Mouse (Mus musculus) olfactory bulb, adult 2 months (tissue): Measurements from ENCODE around the gene Asb14. TPM values are rescaled to one million over a fixed set of nuclear protein-coding genes. Genes with fewer than 3 reads are reported as not detected.
"Not testable (repeated sequence)": the region's sequence is repeated elsewhere in the genome, so short reads cannot be mapped to it uniquely, and the experiment has no call there.

Experiments
- H3K27ac ChIP-seq: fragments of 200-500 bp; 2 replicates; pipeline ENCODE4 v1.5.1; 2012; ENCODE audit warnings: low read depth, low read length; ENCODE audit not compliant: insufficient read depth
- H3K4me1 ChIP-seq: fragments of 200-500 bp; 2 replicates; pipeline ENCODE4 v1.6.1; 2012; ENCODE audit warnings: low read length; ENCODE audit not compliant: control insufficient read depth, insufficient read depth
- H3K4me3 ChIP-seq: fragments of 200-500 bp; 2 replicates; pipeline ENCODE4 v1.5.1; 2012; ENCODE audit warnings: mild to moderate bottlenecking, low read depth, low read length, moderate library complexity; ENCODE audit not compliant: insufficient read depth
- CTCF ChIP-seq: fragments of 200-500 bp; IDR thresholded peaks from 2 replicates; pipeline ENCODE4 v1.5.1; 2012; ENCODE audit warnings: low read depth, mild to moderate bottlenecking, low read length, moderate library complexity; ENCODE audit not compliant: insufficient read depth
- POLR2A ChIP-seq: fragments of 200-500 bp; IDR thresholded peaks from 2 replicates; pipeline ENCODE4 v1.6.1; 2012; ENCODE audit warnings: mild to moderate bottlenecking, low read depth, low read length, moderate library complexity; ENCODE audit not compliant: insufficient read depth
- WGBS: fragments of 180-500 bp; shearing (Covaris S2); methylation state at CpG from one replicate; pipeline ENCODE4 v1.1.7; 2018; 5-methylcytosine and 5-hydroxymethylcytosine counted together
- polyA plus RNA-seq: library from polyadenylated mRNA; stranded (reverse); fragments of >200 nt; gene quantifications from 2 replicates; pipeline ENCODE4 v1.2.4, GENCODE M21; 2012; ENCODE audit warnings: low replicate concordance; ENCODE audit not compliant: missing spikeins, insufficient read depth, insufficient read length

The Asb14 gene
- polyA plus RNA-seq, 1 experiment, result not detected

DNA sequence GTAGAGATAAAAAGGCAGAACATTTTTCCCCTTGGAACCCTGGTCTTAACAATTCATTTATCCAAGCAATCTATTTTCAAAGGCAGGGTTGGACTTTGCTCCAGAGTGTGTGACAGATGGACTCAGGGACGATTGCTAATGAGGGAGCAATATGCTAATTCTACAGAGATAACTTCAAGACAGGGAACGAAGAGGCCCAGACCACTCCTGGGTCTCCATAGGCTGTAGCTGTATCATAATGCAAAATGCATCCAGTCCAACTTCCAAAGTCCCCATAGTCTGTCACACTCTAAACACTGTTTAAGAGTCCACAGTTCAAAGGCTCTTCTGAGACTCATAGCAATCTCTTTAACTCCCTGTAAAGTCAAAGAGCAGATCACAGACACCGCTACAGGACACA is 7.1 kb upstream of the Asb14 start:
- 63% methylated on average over 3 of the region's 3 CpGs for WGBS
- TF ChIP-seq POLR2A (no peak), CTCF (no peak)
- Histone ChIP-seq H3K27ac (no peak overlapping the region), H3K4me3 (no peak overlapping the region), H3K4me1 (no peaks in the 10 kb centered on the region)

DNA sequence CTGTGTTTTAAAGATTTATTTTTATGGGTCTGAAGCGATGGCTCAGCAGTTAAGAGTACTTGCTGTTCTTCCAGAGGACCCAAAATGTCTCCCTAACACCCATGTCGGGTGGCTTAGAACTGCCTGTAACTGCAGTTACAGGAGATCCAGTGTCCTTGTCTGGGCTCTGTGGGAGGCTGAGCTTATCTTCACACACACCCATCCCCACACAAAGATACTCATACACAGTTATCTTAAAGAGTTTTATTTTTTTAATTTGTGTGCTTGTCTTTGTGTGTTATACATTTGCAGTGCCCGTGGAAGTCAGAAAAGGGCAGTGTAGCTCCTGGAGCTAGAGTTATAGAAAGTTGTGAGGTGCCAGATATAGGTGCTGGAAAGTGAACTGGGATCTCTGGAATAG is 3.6 kb upstream of the Asb14 start:
- TF ChIP-seq CTCF (no peak), POLR2A (no peak)
- Histone ChIP-seq H3K4me3 (no peak overlapping the region), H3K4me1 (no peaks in the 10 kb centered on the region), H3K27ac (no peak overlapping the region)
- WGBS, result 95% methylated on average over 3 of the region's 3 CpGs

DNA sequence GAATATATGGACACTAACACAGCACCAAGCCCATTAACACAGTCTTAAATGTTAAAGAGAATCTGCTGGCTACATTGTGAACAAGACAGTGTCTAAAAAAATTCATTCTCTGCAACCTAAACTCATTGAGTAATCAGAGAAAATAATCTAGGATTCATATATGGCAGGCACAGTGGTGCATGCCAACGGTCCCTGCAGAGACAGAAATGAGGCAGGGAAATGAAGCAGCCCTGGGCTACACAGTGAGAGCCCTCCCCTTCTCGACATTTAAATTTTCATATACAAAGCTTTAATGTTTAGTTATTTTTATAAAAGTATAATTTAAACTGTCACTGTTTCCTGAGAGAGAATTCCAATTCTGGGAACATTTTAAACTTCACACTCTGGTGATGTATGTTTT is 5.1 kb downstream of the Asb14 start:
- Histone ChIP-seq H3K4me1 (no peaks in the 10 kb centered on the region; the same call in 1 of the 2 replicates), H3K27ac (no peak overlapping the region), H3K4me3 (no peak overlapping the region)
- 60% methylated on average over 2 of the region's 2 CpGs for WGBS
- TF ChIP-seq CTCF, result no peak
- TF ChIP-seq POLR2A, result no peak

DNA sequence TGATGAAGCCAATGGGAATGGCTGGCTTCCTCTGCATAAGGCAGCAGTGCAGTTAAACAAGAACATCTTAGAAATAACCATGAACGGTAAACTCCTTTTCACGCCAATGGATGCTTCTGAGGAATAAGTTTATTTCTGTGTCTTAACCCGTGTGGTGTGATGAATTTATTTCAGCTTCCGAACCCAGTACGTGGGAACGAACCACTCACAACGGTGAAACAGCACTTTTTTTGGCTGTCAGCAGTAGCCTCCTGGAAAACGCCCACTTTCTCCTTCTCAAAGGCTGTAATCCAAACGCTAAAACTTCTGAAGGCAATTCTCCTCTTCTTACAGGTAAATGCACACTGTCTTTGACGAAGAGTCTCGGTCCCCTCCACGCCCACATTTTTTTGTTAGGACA is 6.5 kb downstream of the Asb14 start:
- TF ChIP-seq POLR2A (no peak), CTCF (no peak)
- WGBS, result 76% methylated on average over 12 of the region's 12 CpGs
- Histone ChIP-seq H3K4me3 (no peak overlapping the region), H3K27ac (no peak overlapping the region), H3K4me1 (no peaks in the 10 kb centered on the region; the same call in 1 of the 2 replicates)

DNA sequence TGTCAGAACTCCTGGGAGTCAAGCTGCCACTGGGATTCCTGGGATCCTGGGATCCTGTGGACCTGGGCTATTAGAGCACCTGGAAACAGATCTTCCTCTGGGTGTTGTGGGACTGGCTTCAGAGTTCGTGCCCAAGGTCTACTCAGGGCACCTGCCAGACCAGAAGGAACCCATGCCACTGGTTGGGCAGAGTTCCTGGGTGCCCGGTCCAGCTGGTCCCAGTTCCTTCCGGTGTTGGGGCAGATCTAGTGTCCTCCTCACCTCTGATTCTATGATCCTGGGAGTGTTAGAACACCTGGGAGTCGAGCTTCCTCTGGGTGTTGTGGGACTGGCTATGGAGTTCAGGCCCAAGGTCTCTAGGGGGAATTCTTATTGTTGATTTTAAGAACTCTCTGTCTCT is 13.0 kb downstream of the Asb14 start:
- Histone ChIP-seq H3K4me3 (no peak overlapping the region), H3K27ac (no peak overlapping the region), H3K4me1 (no peaks in the 10 kb centered on the region)
- 86% methylated on average over 4 of the region's 4 CpGs for WGBS
- TF ChIP-seq CTCF, result no peak
- TF ChIP-seq POLR2A, result no peak

DNA sequence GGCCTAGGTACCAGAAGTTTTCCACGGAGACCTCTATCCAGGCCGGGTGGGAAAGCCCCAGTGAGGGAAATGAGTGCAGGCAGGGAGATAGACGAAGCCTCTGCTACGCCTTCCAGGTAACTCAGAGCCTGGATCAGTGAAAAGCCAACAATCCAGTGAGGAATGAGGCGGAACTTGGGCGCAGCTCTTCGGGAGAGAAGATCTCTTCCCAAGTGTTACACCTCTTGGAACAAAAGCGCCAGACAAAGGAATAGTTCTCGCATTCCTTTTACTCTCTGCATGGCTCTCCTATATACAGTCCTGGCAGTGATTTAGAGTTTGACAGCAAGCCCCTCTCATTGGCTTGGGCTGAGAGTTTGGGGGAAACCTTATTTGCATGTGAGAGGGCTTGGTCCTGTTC is 16.1 kb downstream of the Asb14 start:
- 56% methylated on average over 9 of the region's 9 CpGs for WGBS
- not testable (repeated sequence) for H3K27ac ChIP-seq, H3K4me1 ChIP-seq, H3K4me3 ChIP-seq

DNA sequence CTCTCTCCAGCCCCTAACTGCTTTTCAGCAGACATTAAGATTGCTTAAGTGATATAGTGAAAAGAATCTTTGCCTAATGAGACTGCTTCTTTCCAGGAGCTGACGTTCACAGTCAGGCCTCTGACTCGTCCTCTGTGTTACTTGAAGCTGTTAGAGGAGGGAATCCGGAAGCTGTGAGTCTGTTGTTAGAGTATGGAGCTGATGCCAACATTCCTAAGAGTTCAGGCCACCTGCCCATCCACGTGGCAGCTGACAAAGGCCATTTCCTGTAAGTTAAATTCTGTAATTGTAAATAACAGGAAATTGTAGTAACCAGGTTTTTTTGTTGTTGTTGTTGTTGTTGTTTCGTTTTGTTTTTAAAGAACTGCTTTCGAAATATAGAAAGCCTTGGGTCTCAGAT is 16.8 kb downstream of the Asb14 start:
- WGBS, result 54% methylated on average over 6 of the region's 6 CpGs
- Histone ChIP-seq H3K4me1 (no peaks in the 10 kb centered on the region), H3K4me3 (no peak overlapping the region), H3K27ac (no peak overlapping the region)
- TF ChIP-seq POLR2A, result no peak
- no peak for TF ChIP-seq CTCF

DNA sequence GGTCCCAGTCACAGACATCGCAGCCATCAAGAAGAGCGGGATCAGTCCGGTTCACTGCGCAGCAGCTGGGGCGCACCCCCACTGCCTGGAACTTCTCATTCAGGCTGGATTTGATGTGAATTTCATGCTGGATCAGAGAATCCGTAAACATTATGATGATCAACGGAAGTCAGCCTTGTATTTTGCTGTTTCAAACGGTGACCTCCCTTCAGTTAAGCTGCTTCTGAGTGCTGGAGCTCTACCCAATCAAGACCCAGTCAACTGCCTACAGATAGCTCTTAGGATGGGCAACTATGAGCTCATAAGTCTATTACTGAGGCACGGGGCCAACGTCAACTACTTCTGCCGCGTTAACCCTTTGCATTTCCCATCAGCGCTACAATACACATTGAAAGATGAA is 17.5 kb downstream of the Asb14 start:
- TF ChIP-seq POLR2A, result no peak
- no peak for TF ChIP-seq CTCF
- Histone ChIP-seq H3K4me3 (no peak overlapping the region), H3K27ac (no peak overlapping the region), H3K4me1 (no peaks in the 10 kb centered on the region)
- WGBS, result 91% methylated on average over 13 of the region's 13 CpGs

DNA sequence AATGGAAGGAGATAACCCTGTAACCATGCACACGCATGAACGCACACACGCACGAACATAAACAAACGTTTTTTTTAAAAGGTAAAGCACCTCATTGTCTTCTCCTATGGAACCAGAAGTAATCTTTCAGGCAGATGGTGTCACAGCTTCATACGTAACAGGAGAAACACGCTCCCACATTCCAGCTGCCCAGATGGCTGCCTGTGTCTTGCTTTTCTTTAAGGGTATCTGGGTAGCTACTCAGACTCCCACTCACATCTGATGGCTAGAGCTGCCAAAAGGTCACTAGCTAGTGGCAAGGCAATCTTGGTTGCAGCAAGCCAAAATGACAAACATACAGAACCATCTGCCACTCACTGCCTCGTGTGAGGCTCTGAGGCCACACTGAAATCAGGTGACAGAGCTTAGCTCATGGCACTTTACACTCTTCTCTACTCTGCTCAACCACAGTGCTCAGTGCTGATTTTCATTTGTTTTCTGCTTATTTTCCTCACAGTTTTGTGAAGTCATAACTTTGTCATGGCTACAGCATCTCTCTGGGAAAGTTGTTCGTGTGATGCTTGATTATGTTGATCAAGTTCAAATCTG is 19.4 kb downstream of the Asb14 start:
- TF ChIP-seq CTCF (no peak), POLR2A (no peak)
- no peak overlapping the region for H3K27ac ChIP-seq
- 76% methylated on average over 9 of the region's 9 CpGs for WGBS

DNA sequence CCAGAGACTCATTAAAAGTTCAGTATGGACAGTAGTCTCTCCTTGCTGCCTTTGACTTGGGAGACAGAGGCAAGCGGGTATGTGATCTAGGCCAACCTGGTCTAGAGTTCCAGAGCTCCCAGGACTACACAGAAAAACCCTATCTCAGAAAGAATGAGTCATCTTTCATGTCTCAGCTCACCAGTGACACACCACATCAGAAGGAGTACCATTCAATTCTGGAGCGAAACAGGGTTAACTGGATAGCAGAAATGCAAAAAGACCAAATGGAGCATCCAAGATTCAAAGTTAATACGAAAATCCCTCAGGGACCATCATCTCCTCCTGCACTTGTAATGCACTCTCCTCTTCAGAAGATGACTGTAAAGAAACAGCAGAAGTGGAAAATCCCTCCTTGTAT is 25.0 kb downstream of the Asb14 start:
- no peak overlapping the region for H3K27ac ChIP-seq

More for the DNA sequence above, 19.4 kb downstream of the Asb14 start:
- H3K4me1 ChIP-seq, result no peaks in the 10 kb centered on the region
- no peak overlapping the region for H3K4me3 ChIP-seq

More for the DNA sequence above, 25.0 kb downstream of the Asb14 start:
- H3K4me3 ChIP-seq, result no peak overlapping the region
- TF ChIP-seq POLR2A (no peak), CTCF (no peak)
- 97% methylated on average over 3 of the region's 3 CpGs for WGBS
- H3K4me1 ChIP-seq, result no peaks in the 10 kb centered on the region
